Mouse (Mus musculus): ENCODE results near the gene Rasgef1c. TPM values are rescaled to one million over a fixed set of nuclear protein-coding genes. Genes with fewer than 3 reads are reported as not detected.

The Rasgef1c gene
- polyA plus RNA-seq, 1 experiment from 2014 or later: not detected

DNA sequence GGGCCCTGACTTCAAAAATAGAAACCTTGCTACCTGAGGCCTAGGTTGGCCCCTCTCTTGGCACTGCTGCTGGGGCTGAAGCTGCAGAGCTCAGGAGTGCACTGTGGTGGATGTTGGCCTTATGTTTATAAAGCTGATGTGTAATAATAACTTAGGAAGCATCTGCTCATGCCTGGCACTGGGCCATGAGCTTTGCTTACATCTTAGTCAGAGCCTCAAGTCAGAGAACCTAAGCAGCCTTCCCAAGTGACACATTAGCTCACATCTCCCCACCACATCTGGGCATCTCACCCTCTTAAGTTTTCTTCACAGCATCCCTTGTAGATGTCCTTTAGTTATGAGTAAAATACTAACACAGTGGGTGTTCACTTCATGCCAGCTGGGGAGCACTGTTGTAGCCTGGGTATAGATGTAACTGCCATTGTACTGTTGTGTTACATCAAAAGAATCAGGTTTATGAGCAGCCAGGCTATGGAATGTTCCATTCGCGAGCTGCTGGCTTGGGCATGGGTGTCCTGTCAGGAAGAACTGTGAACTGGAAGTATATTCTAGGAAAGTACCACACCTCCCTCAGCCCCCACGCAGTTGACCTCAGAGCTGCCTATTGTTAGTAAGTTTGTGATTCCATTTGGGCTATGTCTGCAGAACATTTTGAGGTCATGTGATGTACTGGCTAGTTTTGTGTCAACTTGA, 21.5 kb upstream of the Rasgef1c start:
- H3K4me3 ChIP-seq (ENCODE audit: low read length): no peak overlapping the region
- peak; percentile 78 for ATAC-seq (ENCODE audit: low read depth)
- H3K36me3 ChIP-seq (ENCODE audit: control insufficient read depth, insufficient read depth, low read length): peaks cover 3% of the 10 kb centered on the region; the same call in 1 of the 2 replicates
- H3K27me3 ChIP-seq (ENCODE audit: control insufficient read depth, insufficient read depth, low read depth, low read length): no peaks in the 10 kb centered on the region
- H3K9me3 ChIP-seq (ENCODE audit: control insufficient read depth, low read length): no peaks in the 10 kb centered on the region
- H3K9ac ChIP-seq (ENCODE audit: low read length): no peak overlapping the region
- peak overlapping the region; percentile 82 for H3K27ac ChIP-seq (ENCODE audit: low read length)
- no peak overlapping the region for H3K4me2 ChIP-seq (ENCODE audit: low read depth, low read length)
- whole genome bisulfite sequencing: 64% methylated on average over 3 of the region's 3 CpGs
- H3K4me1 ChIP-seq (replicated peaks; ENCODE audit: control insufficient read depth, insufficient read depth, low read length): peaks cover 10% of the 10 kb centered on the region; the same call in 1 of the 2 replicates

DNA sequence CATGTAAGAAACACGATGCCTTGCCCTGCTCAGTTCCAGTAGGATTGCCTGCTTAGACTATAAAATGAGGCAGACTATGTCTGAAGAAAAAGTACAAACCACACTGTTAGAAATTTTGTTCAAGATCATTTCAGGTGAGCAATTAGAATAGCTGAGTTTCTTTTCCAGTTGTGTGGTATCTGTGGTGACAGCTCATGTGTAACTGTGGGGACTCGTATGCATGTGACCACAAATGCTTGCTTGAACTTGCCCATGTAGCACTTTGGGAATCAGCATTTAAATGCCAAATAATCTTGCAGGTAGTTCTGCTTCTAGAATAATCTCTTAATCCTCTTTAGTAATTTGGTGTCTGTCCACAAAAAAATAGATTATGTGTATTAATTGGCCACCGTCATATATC, 18.2 kb upstream of the Rasgef1c start:
- Histone ChIP-seq H3K36me3 (ENCODE audit: control insufficient read depth, insufficient read depth, low read length) (peaks cover 3% of the 10 kb centered on the region), H3K27ac (ENCODE audit: low read length) (no peak overlapping the region), H3K27me3 (ENCODE audit: control insufficient read depth, insufficient read depth, low read depth, low read length) (no peaks in the 10 kb centered on the region), H3K4me1 (replicated peaks; ENCODE audit: control insufficient read depth, insufficient read depth, low read length) (peaks cover 4% of the 10 kb centered on the region; the same call in 1 of the 2 replicates), H3K9me3 (ENCODE audit: control insufficient read depth, low read length) (no peaks in the 10 kb centered on the region), H3K4me3 (ENCODE audit: low read length) (no peak overlapping the region), H3K4me2 (ENCODE audit: low read depth, low read length) (no peak overlapping the region), H3K9ac (ENCODE audit: low read length) (no peak overlapping the region)
- 91% methylated on average over 3 of the region's 3 CpGs for WGBS
- no peak for ATAC-seq (ENCODE audit: low read depth)

DNA sequence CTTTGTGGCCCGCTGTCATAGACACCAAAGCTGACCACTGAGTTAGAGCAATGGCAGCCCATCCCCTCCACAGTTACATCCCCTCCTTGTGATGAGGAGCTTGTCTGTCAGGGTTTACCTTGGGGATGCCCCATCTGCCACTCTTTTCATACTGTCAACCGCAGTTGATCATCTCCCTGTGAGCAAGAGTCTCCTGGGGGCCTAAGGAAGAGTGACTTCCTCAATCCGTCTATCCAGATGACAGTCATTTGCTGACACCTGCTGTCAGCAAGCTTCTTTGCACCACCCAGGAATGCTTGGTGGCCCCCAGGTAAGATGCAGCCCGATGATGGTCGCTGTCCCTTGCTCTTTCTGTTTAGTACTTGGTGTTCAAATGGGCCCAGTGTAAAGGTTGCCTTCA, 13.2 kb upstream of the Rasgef1c start:
- Histone ChIP-seq H3K9me3 (ENCODE audit: control insufficient read depth, low read length) (no peaks in the 10 kb centered on the region), H3K4me1 (replicated peaks; ENCODE audit: control insufficient read depth, insufficient read depth, low read length) (no peaks in the 10 kb centered on the region), H3K36me3 (ENCODE audit: control insufficient read depth, insufficient read depth, low read length) (no peaks in the 10 kb centered on the region; the same call in none of the 2 replicates), H3K27ac (ENCODE audit: low read length) (no peak overlapping the region), H3K9ac (ENCODE audit: low read length) (no peak overlapping the region), H3K4me2 (ENCODE audit: low read depth, low read length) (no peak overlapping the region), H3K27me3 (ENCODE audit: control insufficient read depth, insufficient read depth, low read depth, low read length) (no peaks in the 10 kb centered on the region), H3K4me3 (ENCODE audit: low read length) (no peak overlapping the region)
- no peak for ATAC-seq (ENCODE audit: low read depth)
- WGBS: 75% methylated on average over 5 of the region's 5 CpGs

DNA sequence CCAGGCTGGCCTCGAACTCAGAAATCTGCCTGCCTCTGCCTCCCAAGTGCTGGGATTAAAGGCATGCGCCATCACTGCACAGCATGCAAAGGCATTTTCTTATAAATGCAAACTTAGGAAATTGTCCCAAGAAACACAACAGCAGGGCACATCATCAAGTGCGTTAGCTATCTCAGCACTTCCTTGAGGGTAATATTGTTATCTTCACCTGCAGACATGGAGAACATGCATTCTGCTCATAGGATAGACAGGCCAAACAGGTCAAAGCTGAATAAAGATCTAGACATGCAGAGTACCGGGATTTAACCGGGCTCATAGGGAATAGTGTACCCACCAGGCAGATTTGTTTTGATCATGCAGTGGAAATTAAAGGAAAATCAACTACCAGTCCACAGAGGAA, 9.6 kb upstream of the Rasgef1c start:
- no peak overlapping the region for H3K27ac ChIP-seq (ENCODE audit: low read length)
- H3K36me3 ChIP-seq (ENCODE audit: control insufficient read depth, insufficient read depth, low read length): no peaks in the 10 kb centered on the region; the same call in 1 of the 2 replicates
- H3K4me2 ChIP-seq (ENCODE audit: low read depth, low read length): no peak overlapping the region
- 85% methylated on average over 5 of the region's 5 CpGs for WGBS
- no peak overlapping the region for H3K4me3 ChIP-seq (ENCODE audit: low read length)
- ATAC-seq (ENCODE audit: low read depth): no peak
- H3K9me3 ChIP-seq (ENCODE audit: control insufficient read depth, low read length): no peaks in the 10 kb centered on the region
- no peaks in the 10 kb centered on the region for H3K27me3 ChIP-seq (ENCODE audit: control insufficient read depth, insufficient read depth, low read depth, low read length)
- H3K4me1 ChIP-seq (replicated peaks; ENCODE audit: control insufficient read depth, insufficient read depth, low read length): no peaks in the 10 kb centered on the region
- H3K9ac ChIP-seq (ENCODE audit: low read length): no peak overlapping the region

DNA sequence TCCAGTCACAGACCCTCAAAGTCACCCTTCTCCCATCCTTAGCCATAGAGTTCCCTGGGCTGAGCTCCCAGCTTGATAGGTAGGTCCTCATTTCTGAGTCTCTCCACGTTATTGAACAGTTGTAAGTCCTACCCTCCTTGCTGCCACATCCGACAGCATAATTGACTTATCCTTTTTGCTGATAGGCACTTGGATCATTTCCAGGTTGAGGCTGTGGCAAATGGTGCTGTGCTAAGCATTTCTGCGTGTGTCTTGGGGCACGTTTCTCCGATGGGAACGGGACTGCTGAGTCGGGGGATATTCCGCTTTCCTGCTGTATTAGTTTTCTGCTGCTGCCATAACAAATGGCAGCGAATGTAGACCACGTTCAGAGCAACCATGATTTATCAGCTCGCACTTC, 7.8 kb upstream of the Rasgef1c start:
- H3K27ac ChIP-seq (ENCODE audit: low read length): no peak overlapping the region
- no peak for ATAC-seq (ENCODE audit: low read depth)
- no peak overlapping the region for H3K4me3 ChIP-seq (ENCODE audit: low read length)
- no peaks in the 10 kb centered on the region for H3K27me3 ChIP-seq (ENCODE audit: control insufficient read depth, insufficient read depth, low read depth, low read length)
- no peak overlapping the region for H3K9ac ChIP-seq (ENCODE audit: low read length)
- no peaks in the 10 kb centered on the region for H3K4me1 ChIP-seq (replicated peaks; ENCODE audit: control insufficient read depth, insufficient read depth, low read length)
- H3K4me2 ChIP-seq (ENCODE audit: low read depth, low read length): no peak overlapping the region
- no peaks in the 10 kb centered on the region for H3K36me3 ChIP-seq (ENCODE audit: control insufficient read depth, insufficient read depth, low read length)
- H3K9me3 ChIP-seq (ENCODE audit: control insufficient read depth, low read length): 0 out of 2 replicates have a peak, but pooled peaks cover 2% of the 10 kb centered on the region
- 59% methylated on average over 11 of the region's 11 CpGs for WGBS

DNA sequence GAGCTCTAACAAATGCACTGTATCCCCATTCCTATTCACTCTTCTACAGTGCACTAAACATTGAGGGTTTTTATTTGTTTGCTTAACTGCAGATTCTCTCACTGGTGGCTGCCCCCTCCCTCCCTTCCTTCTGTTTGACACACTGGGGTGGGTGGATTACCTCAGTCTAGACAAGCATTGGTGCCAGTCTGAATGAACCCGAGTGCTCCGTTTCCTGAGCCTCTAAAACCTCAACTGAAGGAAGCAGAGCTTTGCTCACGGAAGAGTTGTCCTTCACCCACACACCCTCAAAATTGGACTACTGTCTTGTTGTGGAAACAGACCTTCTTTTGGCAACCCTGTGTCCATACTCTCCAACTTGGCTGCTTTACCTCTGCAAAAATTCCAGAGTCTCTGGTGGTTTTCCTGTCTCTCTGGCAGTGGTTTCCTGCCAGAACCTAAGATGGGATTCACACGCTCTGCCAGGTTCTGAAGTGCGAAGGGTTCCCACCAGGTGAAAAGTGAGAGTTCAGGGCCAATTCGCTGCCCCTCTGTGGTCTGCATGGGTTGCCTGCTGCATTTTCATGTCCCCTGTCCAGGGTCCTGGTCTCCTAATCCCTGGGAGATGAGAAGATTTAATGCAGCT, 5.6 kb upstream of the Rasgef1c start:
- WGBS: 44% methylated on average over 6 of the region's 6 CpGs
- Histone ChIP-seq H3K4me2 (ENCODE audit: low read depth, low read length) (no peak overlapping the region), H3K27me3 (ENCODE audit: control insufficient read depth, insufficient read depth, low read depth, low read length) (peaks cover 12% of the 10 kb centered on the region), H3K36me3 (ENCODE audit: control insufficient read depth, insufficient read depth, low read length) (no peaks in the 10 kb centered on the region), H3K4me3 (ENCODE audit: low read length) (no peak overlapping the region), H3K9me3 (ENCODE audit: control insufficient read depth, low read length) (0 out of 2 replicates have a peak, but pooled peaks cover 2% of the 10 kb centered on the region), H3K27ac (ENCODE audit: low read length) (no peak overlapping the region), H3K4me1 (replicated peaks; ENCODE audit: control insufficient read depth, insufficient read depth, low read length) (no peaks in the 10 kb centered on the region), H3K9ac (ENCODE audit: low read length) (no peak overlapping the region)
- no peak for ATAC-seq (ENCODE audit: low read depth)

DNA sequence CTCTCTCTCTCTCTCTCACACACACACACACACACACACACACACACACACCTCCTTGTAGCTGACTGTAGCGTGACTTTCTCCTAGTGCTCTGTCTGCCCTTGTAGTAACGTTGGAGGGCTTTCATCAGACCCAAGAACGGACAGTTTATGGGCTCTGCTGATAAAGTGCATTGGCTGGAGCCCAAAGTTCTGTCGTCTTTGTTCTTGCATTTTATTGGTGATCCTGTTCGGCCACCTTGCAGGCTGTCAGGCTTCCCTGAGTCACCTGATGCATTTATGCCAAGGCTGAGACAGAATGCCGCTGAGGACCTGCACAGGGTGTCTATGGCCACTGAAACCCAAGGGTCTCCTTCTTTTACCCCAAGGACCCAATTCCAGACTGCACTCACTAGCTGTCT, 1.6 kb upstream of the Rasgef1c start:
- Histone ChIP-seq H3K4me2 (ENCODE audit: low read depth, low read length) (no peak overlapping the region), H3K27ac (ENCODE audit: low read length) (no peak overlapping the region), H3K36me3 (ENCODE audit: control insufficient read depth, insufficient read depth, low read length) (no peaks in the 10 kb centered on the region), H3K4me3 (ENCODE audit: low read length) (no peak overlapping the region), H3K4me1 (replicated peaks; ENCODE audit: control insufficient read depth, insufficient read depth, low read length) (peaks cover 4% of the 10 kb centered on the region; the same call in 1 of the 2 replicates), H3K9ac (ENCODE audit: low read length) (no peak overlapping the region), H3K27me3 (ENCODE audit: control insufficient read depth, insufficient read depth, low read depth, low read length) (peaks cover 32% of the 10 kb centered on the region), H3K9me3 (ENCODE audit: control insufficient read depth, low read length) (0 out of 2 replicates have a peak, but pooled peaks cover 2% of the 10 kb centered on the region)
- 29% methylated on average over 6 of the region's 6 CpGs for WGBS
- ATAC-seq (ENCODE audit: low read depth): no peak

DNA sequence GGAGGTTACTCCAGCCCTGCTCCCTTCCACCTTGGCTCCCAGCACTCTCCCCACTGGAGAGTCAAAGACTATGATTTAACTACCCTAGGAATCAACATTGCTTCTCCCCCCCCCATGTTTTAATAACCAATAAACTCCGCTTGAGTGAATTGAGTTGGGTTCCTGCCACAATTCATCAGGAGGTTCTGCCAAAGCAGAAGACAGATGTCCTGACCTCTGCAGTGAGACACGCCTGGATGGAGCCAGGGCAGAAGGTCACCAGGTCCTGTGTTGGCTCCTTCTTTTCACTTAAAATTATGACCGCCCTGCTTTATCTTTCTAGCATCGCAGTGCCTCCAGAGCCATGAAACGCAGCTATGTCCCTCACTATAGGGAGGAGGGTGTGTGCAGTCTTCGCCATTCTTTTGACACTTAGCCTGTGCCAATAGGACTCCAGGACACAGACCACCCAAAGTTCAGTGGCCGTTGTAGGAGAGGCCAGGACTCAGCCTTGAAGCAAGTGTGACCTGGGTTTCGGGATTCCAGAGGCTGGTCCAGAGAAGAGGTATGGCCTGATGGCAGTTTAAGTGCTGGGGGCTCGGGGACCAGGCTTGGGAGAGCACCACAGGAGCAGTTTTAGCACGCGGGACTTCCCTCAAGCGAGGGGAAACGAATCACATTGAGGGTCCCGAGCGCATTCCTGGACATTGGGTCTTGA, 525 bp upstream of the Rasgef1c start:
- ATAC-seq (ENCODE audit: low read depth): 0 out of 2 replicates have a peak, but pooled peaks have one; percentile 12
- H3K9ac ChIP-seq (ENCODE audit: low read length): no peak overlapping the region; the same call in 1 of the 2 replicates
- peak overlapping the region; percentile 68 for H3K4me3 ChIP-seq (ENCODE audit: low read length)
- H3K9me3 ChIP-seq (ENCODE audit: control insufficient read depth, low read length): 0 out of 2 replicates have a peak, but pooled peaks cover 2% of the 10 kb centered on the region
- peaks cover 32% of the 10 kb centered on the region for H3K27me3 ChIP-seq (ENCODE audit: control insufficient read depth, insufficient read depth, low read depth, low read length)
- H3K27ac ChIP-seq (ENCODE audit: low read length): no peak overlapping the region
- WGBS: 17% methylated on average over 15 of the region's 15 CpGs
- no peaks in the 10 kb centered on the region for H3K36me3 ChIP-seq (ENCODE audit: control insufficient read depth, insufficient read depth, low read length)
- peak overlapping the region; percentile 100 for H3K4me2 ChIP-seq (ENCODE audit: low read depth, low read length)
- peaks cover 4% of the 10 kb centered on the region; the same call in 1 of the 2 replicates for H3K4me1 ChIP-seq (replicated peaks; ENCODE audit: control insufficient read depth, insufficient read depth, low read length)

DNA sequence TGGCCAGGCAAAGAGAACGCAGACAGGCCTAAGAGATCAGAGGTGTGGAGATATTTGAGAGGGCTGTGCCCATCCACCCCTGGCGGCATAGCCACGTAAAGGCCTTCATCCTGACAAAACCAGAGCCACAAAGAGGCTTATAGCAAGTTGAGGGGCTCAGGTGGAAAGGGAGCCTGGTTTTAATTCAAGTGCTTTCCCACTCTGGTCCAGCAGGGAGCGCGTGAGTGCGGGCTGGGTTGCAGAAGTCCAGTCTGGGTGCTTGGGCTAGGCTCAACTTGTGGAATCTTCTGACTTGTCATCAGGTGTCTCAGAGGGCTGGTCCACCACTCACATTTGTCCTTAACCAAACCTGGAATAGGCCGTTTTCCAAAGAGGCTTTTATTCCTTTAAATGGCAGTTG, 1.7 kb downstream of the Rasgef1c start:
- WGBS: 9% methylated on average over 7 of the region's 7 CpGs
- Histone ChIP-seq H3K4me2 (ENCODE audit: low read depth, low read length) (no peak overlapping the region), H3K4me3 (ENCODE audit: low read length) (no peak overlapping the region), H3K36me3 (ENCODE audit: control insufficient read depth, insufficient read depth, low read length) (no peaks in the 10 kb centered on the region), H3K9me3 (ENCODE audit: control insufficient read depth, low read length) (no peaks in the 10 kb centered on the region), H3K4me1 (replicated peaks; ENCODE audit: control insufficient read depth, insufficient read depth, low read length) (peaks cover 4% of the 10 kb centered on the region; the same call in 1 of the 2 replicates), H3K27me3 (ENCODE audit: control insufficient read depth, insufficient read depth, low read depth, low read length) (peaks cover 32% of the 10 kb centered on the region), H3K9ac (ENCODE audit: low read length) (no peak overlapping the region), H3K27ac (ENCODE audit: low read length) (no peak overlapping the region)
- 0 out of 2 replicates have a peak, but pooled peaks have one; percentile 38 for ATAC-seq (ENCODE audit: low read depth)
